Mouse (Mus musculus) cortical plate, adult 2 months (tissue): ENCODE measurements around the gene Slc1a2.

Experiments
- CTCF ChIP-seq: fragments of 200-500 bp; IDR thresholded peaks from 2 replicates; pipeline ENCODE4 v1.5.1; 2011; ENCODE audit warnings: mild to moderate bottlenecking, control low read depth, low read length; ENCODE audit not compliant: insufficient read depth; ENCODE audit errors: extremely low read depth
- POLR2A ChIP-seq: fragments of 200-500 bp; IDR thresholded peaks from 2 replicates; pipeline ENCODE4 v1.6.1; 2011; ENCODE audit warnings: mild to moderate bottlenecking, low read length, control low read depth; ENCODE audit not compliant: insufficient read depth; ENCODE audit errors: extremely low read depth

DNA sequence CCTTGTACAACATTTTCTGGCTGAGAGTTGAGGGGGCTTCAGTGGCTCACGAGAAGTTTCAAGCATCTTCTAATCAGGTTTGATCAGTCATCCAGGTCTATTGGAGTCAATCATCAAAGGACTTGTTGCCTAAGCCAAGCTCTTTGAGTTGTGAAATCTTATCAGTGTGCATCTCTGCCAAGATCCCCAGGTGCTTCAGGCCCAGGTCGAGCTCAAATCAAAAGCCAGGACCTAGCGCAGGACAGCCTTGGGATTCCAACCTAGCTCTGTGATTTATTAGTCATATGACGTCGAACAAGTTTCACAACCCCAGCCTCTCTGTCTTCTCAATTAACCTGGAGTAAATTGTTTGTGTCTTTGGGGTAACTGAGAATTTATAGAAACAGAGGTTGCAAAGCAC lies 53.1 kb downstream of the Slc1a2 start:
- no peak for TF ChIP-seq CTCF
- no peak for TF ChIP-seq POLR2A
